Mouse (Mus musculus) MEL (cell line): ENCODE results near the gene Rrad.

Experiments used
- BHLHE40 ChIP-seq: IDR thresholded peaks from 2 replicates; pipeline ENCODE4 v1.6.1; 2012; ENCODE audit warnings: low read depth, mild to moderate bottlenecking, inconsistent platforms, low read length, improper control_type of control experiment, borderline replicate concordance
- CTCF ChIP-seq, 3 experiments: IDR thresholded peaks in 2 of 3; conservative IDR thresholded peaks in 1 of 3; 2 replicates each; pipeline ENCODE4 v1.5.1; 2011 to 2012; ENCODE audit warnings: low read length in 3 of 3, low read depth in 2 of 3, mild to moderate bottlenecking in 2 of 3, improper control_type of control experiment in 1 of 3, inconsistent platforms in 1 of 3, mixed read lengths in 1 of 3, moderate library complexity in 1 of 3; ENCODE audit not compliant: control insufficient read depth in 1 of 3, insufficient read depth in 1 of 3, poor library complexity in 1 of 3, severe bottlenecking in 1 of 3
- EP300 ChIP-seq, 2 experiments: IDR thresholded peaks; 2 replicates each; pipeline ENCODE4 v1.6.1; 2011; ENCODE audit warnings: improper control_type of control experiment in 2 of 2, low read length in 2 of 2, low read depth in 1 of 2, mild to moderate bottlenecking in 1 of 2
- ETS1 ChIP-seq: IDR thresholded peaks from 2 replicates; pipeline ENCODE4 v1.6.1; 2012; ENCODE audit warnings: low read depth, mild to moderate bottlenecking, inconsistent platforms, low read length, improper control_type of control experiment, moderate library complexity
- GATA1 ChIP-seq: IDR thresholded peaks from 2 replicates; pipeline ENCODE4 v1.6.1; 2011; ENCODE audit warnings: low read depth, low read length, improper control_type of control experiment
- HCFC1 ChIP-seq: IDR thresholded peaks from 2 replicates; pipeline ENCODE4 v1.6.1; 2012; ENCODE audit warnings: low read depth, mild to moderate bottlenecking, inconsistent platforms, low read length, improper control_type of control experiment, moderate library complexity
- MAFK ChIP-seq: IDR thresholded peaks from 2 replicates; pipeline ENCODE4 v1.6.1; 2011; ENCODE audit warnings: low read depth, mild to moderate bottlenecking, low read length, improper control_type of control experiment, borderline replicate concordance
- POLR2A ChIP-seq, 2 experiments: IDR thresholded peaks; 2 replicates each; pipeline ENCODE4 v1.6.1; 2011 to 2012; ENCODE audit warnings: low read length in 2 of 2, mild to moderate bottlenecking in 2 of 2, control low read depth in 1 of 2, improper control_type of control experiment in 1 of 2, low read depth in 1 of 2, moderate library complexity in 1 of 2; ENCODE audit not compliant: control insufficient read depth in 1 of 2, insufficient read depth in 1 of 2, poor library complexity in 1 of 2
- POLR2AphosphoS5 ChIP-seq: IDR thresholded peaks from 2 replicates; pipeline ENCODE4 v1.6.1; 2012; ENCODE audit warnings: low read depth, borderline replicate concordance, mild to moderate bottlenecking, inconsistent platforms, low read length, moderate library complexity, mixed read lengths
- SIN3A ChIP-seq: IDR thresholded peaks from 2 replicates; pipeline ENCODE4 v1.6.1; 2012; ENCODE audit warnings: low read length, improper control_type of control experiment, inconsistent platforms

DNA sequence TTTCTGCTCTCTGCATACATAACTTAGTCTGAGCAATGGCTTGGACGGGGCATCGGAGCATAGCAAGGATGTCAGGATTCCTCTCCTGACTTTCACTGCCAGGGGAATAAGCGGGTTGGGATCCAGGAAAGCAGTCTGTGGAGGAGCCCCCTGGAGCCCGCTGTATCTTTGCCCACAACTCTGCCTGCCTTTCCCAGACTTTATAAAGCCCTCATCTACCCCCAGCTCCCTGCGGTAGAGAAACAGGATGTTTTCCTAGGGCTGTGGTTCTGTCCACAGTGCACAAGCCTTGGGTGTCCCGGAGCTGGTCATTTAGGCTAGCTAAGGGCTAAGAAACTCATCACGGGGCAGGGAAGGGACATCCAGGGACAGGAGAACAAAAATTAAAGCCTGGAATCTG is 29.7 kb downstream of the Rrad start:
- no peak for TF ChIP-seq ETS1
- no peak for TF ChIP-seq CTCF (IDR thresholded peaks at IDR 0.05 in 2 of 3, conservative IDR thresholded peaks at IDR 0.05 in 1 of 3; ENCODE audit: control insufficient read depth in 1 of 3, insufficient read depth in 1 of 3, low read depth in 2 of 3, low read length in 3 of 3, poor library complexity in 1 of 3, severe bottlenecking in 1 of 3)
- TF ChIP-seq BHLHE40, result no peak
- no peak for TF ChIP-seq EP300 (IDR thresholded peaks at IDR 0.05; ENCODE audit: low read depth in 1 of 2, low read length in 2 of 2)
- no peak for TF ChIP-seq GATA1
- no peak for TF ChIP-seq HCFC1
- TF ChIP-seq POLR2A (IDR thresholded peaks at IDR 0.05; ENCODE audit: control insufficient read depth in 1 of 2, insufficient read depth in 1 of 2, low read depth in 1 of 2, low read length in 2 of 2, poor library complexity in 1 of 2), result no peak
- TF ChIP-seq MAFK, result no peak
- TF ChIP-seq SIN3A, result no peak
- no peak for TF ChIP-seq POLR2AphosphoS5
